Mouse (Mus musculus) c-Kit-positive CD71-positive TER-119-positive erythroid progenitor cells, embryonic 14.5 days (primary cell): Measurements from ENCODE around the gene Gm14296.
"Not testable (repeated sequence)": the region's sequence is repeated elsewhere in the genome, so short reads cannot be mapped to it uniquely, and the experiment has no call there.

Experiments
- DNase-seq: peaks from one replicate; pipeline ENCODE4 v3.0.0-alpha.2; 2013; ENCODE audit warnings: low spot score

Gm14296 gene

DNA sequence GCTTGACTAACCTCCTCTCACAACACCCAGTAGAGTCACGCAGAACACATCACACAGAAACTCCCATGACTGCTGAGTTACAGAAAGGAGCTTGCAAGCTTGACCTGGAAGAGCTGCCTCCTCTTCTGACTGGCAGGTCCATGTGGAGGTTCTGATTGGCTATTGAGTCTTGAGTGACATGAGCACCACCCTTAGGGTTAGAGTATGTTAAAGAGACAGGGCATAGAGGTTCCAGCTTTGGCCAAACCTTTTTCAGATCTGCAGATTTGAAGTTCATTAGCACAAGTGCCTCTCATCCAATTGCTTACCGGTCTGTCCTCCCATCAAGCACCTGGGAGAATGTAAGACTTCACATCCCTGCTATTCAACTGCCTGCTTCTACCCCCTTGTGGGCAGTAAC lies at the start of gene Gm14296:
Gm14296 (minus strand) TSS at position 101 of the 400 bp plus-strand sequence.
- not testable (repeated sequence) for DNase-seq

DNA sequence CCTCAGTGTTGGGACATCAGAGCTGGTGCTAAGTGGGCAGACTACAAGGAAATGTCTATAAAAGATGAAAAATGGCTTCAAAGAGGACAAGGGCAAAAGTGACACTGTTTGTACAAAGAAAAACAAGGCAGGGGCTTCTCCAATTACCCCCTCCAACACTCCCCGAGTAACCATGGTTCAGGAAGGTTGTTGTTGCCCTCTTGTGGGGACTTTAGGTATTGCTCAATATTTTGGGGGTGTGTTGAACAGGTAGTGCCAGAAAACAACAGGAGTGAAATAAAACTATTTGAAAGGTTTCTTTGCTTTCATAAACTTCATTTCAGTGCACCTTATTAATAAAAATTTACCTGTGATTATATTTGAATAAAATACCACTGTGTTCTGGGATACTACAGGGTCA lies 22.1 kb downstream of the Gm14296 start:
- DNase-seq, result not testable (repeated sequence)
